Mouse (Mus musculus): ENCODE data around the gene Twf2.

Twf2 gene

DNA sequence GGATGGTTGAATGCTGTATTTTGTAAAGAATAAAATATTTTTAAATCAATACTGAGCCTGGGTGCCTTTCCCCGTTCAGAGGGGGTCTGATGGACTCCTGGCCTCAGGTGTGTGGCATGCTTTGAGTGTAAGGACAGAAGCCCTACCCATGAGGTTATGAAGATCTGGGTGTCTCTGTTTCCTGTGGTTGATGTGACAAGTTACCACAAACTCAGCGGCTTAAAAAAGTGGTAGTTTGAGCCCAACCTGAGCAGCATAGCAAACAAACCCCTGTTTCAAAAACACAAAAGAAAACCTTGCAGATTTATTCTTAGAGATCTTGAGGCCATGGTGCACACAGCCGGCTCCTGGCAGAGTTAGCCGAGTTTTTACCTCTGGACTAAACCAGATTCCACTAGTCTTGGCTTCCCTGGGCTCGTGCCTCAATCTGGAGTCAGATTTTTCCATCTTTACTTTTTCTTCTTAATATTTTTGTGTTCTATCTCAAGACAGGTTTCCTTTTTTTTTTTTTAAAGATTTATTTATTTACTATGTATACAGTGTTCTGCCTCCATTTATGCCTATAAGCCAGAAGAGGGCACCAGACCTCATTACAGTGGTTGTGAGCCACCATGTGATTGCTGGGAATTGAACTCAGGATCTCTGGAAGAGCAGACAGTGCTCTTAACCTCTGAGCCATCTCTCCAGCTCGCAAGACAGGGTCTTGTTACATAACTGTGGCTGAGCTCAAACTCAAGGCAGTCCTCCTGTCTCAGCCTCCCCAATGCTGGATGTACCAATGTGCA, 12.6 kb downstream of the Twf2 start:
- no peak for DNase-seq

DNA sequence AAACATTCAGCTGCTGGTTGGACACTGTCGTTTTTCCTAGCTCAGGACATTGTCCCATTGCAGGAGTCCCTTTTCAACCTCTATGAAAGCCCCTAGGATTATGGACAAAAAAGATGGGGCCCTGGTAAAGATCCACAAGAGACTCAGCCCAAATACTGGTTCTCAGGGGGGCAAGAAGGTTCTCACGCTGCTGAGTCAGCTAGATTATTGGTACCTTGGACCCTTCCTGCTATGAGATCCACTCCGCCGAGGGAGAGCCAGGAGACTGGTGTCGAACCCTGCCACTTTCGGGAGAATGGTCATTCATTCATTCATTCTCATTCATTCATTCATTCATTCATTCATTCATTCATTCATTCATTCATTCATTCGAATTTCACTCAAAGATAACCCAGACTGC, 14.1 kb downstream of the Twf2 start:
- DNase-seq, result no peak

DNA sequence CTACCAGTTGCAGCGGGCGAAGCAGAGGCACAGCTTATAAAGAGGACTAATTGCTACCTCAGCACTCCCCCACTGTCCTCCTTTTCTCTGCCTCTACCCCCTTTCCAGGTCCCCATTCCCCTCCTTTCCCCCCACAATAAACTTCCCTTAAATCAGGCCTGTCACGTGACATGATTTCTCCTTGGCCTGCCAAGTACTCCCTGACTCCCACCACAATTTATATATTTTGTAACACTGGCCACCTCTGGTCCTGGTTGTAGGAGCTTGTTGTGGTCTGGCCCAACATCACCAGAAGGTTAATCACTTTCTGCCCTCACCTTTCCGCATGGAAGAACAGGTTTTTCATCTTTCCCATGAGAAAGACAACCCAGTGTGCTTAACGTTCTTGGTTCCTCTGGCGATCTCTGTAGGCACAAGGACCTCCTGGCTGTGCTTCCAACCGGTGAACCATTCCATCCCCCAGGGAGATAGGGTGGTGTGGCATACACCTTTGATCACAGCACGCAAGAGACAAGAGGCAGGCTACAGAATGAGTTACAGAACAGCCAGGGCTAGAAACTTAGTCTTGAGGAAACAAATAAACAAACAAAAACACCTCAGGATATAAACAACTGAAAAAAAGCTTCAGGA, 18.1 kb downstream of the Twf2 start:
- no peak for DNase-seq

DNA sequence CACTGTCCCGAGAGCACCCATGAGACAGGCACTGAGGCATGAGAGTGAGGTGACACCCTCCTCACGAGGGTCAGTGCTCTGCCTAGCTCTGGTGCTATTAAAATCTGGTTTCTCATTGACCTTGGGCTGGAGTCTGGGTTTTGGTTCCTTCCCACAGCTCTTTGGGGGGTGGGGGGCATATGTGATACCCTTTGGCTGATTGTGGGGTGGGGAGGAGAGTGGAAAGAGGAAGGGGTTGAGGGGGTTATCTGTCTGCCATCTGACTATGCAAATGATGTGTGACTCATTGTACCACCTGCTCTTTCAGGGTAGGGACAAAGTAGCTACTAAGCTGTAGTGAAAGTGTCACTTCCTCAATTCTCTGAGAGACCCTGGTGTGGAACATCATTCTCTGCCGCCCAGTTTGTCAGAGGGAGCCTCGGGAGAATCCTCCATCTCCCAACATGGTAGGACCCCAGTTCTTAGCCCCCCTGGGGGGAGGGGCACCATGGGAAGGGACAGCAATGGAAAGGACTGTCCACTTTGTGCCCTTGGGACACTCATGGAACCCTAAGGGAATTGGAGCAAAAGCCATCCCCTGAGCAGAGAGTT, 19.4 kb downstream of the Twf2 start, which contains the start of gene Tlr9:
TSS of gene Tlr9 (plus strand) at position 338 of the 591 bp plus-strand sequence.
- no peak for DNase-seq

DNA sequence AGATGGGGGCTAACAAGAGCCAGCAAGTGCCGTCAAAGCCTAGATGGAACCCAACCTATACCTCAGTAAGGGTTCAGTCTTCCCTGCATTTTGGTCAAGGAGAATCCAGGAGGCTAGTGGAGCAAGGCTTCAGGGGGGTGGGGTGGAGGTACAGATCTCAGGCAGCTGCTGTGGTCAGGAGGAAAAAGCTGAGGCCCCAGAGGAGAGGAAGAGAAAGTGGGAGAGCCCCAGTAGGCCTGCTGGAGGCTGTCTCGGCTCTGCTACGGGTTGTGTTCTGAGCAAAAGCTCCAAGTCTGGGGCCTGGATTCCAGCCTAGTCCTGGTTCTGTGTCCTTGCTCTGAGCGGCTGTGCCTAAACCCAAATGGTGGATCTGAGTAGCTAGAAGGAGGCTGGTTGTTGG, 20.1 kb downstream of the Twf2 start:
- no peak for DNase-seq

DNA sequence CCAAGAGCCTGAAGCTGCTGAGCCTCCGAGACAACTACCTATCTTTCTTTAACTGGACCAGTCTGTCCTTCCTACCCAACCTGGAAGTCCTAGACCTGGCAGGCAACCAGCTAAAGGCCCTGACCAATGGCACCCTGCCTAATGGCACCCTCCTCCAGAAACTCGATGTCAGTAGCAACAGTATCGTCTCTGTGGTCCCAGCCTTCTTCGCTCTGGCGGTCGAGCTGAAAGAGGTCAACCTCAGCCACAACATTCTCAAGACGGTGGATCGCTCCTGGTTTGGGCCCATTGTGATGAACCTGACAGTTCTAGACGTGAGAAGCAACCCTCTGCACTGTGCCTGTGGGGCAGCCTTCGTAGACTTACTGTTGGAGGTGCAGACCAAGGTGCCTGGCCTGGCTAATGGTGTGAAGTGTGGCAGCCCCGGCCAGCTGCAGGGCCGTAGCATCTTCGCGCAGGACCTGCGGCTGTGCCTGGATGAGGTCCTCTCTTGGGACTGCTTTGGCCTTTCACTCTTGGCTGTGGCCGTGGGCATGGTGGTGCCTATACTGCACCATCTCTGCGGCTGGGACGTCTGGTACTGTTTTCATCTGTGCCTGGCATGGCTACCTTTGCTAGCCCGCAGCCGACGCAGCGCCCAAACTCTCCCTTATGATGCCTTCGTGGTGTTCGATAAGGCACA, 22.7 kb downstream of the Twf2 start:
- no peak for DNase-seq

DNA sequence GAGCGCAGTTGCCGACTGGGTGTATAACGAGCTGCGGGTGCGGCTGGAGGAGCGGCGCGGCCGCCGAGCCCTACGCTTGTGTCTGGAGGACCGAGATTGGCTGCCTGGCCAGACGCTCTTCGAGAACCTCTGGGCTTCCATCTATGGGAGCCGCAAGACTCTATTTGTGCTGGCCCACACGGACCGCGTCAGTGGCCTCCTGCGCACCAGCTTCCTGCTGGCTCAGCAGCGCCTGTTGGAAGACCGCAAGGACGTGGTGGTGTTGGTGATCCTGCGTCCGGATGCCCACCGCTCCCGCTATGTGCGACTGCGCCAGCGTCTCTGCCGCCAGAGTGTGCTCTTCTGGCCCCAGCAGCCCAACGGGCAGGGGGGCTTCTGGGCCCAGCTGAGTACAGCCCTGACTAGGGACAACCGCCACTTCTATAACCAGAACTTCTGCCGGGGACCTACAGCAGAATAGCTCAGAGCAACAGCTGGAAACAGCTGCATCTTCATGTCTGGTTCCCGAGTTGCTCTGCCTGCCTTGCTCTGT, 23.3 kb downstream of the Twf2 start:
- DNase-seq, result peak; percentile 51

DNA sequence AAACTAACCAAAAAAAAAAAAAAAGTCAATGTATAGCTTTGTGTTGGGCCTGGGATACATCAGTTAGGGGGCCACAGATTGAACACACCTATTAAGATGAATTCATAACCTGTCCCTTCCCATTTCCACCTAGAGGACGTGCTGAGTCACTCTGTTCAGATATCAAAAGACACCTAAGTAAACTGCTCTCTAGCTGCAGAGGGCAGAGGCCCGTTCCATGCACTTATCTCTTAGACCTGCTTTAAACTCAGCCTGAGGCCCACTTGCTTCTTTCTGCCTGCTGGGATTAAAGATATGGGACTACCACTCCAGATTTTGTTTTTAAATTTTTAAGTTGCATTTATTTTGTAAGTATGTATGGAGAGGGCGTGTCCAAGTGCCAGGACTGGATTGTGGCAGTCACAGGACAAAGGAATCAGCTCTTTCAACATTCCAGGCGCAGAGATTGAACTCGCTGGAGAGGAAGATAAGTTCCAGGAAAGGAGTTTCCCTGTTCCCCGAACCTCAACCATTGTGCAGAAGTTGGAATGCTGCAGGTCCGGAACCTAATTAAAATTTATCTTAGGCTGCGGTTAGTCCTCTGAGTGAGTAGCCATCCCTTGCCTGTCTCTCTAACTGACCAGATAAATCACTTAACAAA, 25.0 kb downstream of the Twf2 start:
- no peak for DNase-seq

DNA sequence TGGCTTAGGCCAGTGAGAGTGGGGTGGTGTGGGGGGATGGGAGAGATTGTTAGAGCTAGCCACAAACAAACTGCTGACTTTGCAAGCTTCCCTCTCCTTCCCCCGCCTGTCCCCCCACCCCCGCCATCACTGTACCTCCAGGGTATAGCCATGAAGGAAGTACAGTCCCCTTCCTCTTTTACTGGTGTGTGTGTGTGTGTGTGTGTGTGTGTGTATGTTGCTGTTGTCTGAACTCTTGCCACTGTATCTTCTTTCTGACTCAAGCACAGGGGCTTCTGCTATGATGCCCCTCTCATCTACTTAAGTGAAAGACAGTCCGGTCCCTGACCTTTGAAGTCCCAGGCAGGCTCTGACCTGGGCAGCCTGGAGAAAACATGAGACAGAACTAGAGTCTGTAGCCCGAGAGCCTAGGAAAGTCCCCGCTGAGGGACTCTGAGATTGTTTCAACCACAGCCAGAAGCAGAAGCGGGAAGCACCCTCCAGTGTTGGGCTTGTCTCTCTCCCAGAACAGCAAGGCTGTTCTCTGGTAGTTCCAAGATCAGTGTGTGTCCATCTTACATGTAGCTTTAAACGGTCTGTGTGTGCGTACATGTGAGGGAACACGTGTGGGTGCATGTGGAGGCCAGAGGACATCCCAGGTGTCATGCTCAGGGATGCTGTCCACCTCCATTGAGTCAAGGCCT, 27.3 kb downstream of the Twf2 start:
- no peak for DNase-seq

DNA sequence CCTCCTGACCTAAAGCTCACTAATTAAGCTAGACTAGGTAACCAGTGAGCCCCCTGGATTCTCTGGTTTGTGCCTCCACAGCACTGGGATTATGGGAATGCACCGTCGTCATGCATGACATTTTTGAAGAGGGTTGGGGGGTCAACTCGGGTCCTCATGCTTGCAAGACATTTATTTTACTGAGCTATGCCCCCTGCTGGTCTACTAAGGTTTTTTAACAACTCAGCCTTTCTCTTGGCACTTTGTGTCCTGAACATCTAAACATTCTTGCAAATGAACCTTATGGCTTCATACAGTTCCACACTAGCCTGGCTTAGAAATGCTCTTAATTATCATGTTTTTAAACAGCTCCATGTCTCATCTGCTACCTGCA, 27.8 kb downstream of the Twf2 start:
- no peak for DNase-seq

DNA sequence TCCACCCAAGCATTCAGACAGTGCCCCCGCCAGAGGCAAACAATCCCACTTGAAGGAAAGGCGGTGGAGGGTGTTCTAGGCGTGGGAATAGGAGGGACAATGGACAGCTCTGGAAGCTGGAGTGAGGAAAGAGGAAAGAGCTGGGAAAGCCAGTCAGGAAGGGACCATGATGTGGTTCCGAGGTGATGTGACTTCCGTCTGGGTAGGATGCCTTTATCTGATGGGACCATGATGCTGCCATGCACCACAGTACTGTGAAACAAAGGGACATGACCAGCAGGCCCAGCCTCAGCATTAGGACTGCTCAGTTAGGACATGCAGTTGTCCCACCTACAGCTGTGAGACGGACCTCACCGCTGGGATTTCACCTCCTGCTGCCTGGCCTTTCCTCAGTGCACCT, 28.3 kb downstream of the Twf2 start:
- DNase-seq, result no peak

DNA sequence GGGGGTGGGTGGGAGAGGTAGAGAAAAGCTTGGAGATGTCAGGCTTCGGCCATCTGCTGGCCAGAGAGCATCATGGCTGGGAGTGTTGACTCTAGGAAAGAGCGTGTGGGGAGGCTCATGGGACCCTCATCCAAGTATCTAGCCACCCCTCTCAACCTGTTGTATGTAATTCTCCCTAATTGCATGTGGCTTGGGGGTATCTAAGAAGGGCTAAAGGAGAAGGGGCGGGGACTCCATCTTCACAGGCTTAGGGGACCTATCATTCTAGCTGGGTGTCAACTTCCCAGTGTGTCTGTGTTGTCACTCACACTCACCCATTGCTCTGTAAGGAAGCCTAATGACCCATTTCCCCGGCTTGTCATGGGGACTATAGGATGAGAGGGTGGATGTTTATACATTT, 28.9 kb downstream of the Twf2 start:
- no peak for DNase-seq

DNA sequence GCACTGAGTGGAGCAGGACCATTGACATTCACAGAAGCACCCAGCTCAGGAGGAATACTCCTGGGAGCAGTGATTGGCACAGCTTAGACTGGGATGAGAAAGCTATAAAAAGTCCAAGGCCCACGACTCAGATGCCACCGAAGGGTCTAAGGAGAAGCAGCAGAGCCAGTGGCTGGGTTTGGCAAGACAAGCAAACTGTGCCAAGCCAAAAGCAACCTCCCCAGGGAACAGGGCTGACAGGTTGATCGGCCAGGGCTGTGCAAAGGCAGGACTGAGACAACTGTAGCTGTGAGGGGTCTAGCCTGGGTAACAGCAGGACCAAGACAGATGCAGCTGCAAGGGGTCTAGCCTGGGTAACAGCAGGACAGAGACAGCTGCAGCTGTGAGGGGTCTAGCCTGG, 30.0 kb downstream of the Twf2 start:
- no peak for DNase-seq

DNA sequence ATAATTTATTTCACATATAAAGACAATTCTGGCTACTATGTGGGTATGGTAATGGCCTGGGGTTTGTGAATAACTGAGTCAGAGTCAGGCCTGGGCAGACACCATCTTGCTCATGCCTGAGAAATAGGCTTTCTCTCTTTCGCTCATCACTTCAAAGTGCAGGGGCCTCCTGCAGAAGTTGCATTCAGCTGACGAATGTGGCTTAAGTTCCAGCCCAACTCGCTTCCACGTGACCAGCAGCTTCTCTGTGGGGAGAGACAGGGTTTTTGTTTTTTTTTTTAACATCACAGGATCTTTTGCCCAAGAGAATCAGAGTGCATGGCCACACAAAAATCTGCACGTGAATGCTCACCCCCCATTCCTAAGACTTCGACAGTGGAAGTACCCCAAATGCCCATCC, 31.0 kb downstream of the Twf2 start:
- DNase-seq, result no peak

DNA sequence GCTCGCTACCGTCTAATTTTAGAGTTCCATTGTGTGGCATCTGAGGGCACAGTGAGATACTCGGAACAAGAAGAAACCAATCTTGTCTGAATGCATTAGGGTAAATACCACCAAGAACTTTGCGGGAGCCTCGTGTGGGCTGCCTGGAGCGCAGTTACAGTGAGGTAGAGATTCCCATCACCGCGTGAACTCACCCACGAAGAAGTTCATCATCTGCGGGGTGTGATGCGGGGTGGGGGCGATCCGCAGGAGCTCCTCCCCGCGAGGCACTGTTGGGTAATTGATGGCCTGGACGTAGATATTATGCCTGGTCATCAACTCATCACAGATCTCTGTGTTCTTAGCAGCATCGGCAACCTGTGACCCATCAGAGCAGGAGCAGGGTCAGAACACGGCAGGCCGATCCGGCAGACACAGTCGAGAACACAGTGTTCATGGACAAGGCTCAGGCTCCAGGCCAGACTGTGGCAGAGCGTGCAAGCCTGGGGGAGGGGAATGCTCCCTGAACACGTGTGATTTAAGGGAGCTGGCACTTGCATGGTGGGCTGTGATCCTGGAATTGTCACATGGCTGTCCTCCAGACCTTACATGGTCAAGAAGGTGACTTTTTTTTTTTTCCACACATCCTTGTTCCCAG, 32.4 kb downstream of the Twf2 start:
- DNase-seq, result no peak

DNA sequence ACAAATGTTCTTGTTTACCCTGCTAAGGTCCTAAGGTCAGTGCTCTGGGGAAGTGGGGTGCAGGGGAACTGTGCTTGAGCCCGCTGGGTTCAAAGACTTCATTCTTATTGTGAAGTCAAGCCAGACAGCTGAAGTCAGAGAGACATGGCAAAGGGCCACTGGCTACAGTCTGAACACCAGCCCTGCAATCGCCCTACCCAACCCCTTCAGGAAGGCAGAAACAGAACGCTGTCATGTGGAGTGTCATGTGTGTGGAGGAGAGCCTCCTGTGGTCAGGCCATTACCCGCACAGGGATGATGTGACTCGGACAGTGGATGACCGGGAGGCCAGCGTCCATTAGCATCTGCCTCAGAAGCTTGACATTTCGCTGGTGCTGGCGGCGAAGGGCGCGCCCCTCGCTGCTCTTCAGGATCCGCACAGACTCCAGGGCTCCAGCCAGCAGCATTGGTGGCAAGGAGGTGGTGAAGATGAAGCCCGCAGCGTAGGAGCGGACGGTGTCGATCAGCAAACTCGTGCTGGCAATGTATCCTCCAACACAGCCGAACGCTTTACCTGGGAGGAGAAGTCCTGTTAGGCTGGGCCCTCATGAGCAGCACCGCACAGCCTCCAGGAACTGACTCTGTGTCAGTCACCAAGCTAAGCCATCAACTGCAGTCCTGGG, 33.4 kb downstream of the Twf2 start:
- DNase-seq, result no peak

DNA sequence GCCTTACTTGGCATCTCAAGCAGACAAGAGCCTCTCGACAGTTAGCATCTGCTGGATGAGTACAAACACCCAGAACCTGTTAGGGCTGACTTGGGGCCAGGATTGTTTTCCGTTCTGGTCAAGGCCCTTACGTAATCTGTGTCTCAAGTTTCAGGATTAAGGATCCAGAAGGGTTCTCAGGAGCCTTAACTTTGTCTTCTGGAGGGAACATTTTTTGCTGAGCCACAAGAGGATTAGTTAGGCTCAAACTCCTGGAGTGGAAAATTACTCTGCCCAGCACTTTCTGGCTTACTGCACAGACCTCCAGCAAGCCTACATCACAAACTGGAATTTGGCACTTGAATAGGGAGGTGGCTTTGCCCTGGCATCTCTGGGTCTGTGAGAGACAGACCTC, 33.9 kb downstream of the Twf2 start:
- peak; percentile 66 for DNase-seq

DNA sequence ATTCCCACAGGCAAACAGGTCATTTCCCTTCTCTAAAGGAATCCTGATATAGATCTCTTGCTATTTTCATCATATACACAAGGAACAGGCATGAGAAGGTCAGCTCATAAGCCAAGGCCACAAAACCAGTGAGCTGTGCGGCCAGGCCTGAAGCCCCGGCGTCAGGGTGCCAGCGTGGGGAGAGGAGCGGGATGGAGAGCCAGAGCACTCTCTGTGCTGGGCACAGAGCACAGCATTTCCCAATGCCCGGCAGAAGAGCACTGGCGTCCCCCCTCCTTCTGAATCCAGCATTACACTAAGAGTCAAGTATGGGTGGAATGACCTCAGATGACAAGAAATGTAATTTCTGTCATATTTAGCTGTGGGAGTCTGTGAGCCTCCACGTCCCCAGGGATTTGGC, 34.5 kb downstream of the Twf2 start:
- no peak for DNase-seq

DNA sequence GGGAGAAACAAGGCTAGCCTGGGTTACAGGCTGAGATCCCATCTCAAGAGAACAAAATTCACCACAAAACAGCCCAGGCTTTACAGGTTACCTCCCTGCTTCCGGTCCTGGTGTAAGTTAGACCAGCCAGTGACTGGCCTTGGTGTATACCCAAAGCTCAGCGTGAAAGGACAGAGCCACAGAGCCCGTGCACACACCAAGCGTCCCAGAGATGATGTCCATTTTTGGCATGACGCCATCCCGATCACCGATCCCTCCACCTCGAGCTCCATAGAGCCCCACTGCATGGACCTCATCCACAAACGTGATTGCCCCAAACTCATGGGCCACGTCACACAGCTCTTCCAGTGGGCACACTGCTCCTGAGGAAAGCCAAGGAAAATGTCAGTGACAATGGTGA, 35.0 kb downstream of the Twf2 start:
- no peak for DNase-seq

DNA sequence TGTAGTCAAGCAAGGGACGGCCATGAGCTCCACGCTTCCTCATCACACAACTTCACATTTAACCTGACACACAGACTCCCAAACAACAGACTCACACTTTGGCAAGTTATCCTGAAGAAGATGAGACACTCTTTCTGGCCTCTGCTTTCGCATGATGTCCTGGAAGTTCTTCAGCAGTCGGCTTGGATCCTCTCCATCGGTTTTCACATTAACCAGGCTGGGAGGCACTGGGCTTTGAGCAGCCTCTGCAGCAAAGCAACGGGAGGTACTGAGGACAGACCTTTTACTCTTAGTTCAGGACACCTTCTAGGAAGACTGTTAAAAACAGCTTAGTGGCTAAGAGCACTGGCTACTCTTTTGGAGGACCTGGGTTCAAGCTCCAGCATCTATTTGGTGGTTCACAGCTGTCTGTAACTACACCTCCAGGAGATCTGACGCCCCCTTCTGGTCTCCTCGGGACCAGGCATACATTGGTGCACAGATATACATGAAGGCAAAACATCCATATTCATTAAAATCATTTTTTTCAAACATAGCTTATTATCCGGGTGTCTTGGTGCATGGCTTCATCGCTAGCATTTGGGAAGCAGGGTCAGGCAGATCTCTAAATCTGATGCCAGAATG, 38.7 kb downstream of the Twf2 start:
- DNase-seq, result no peak

Data from lung, postnatal 14 days (tissue).